Mouse (Mus musculus) ES-Bruce4 (cell line): Measurements from ENCODE around the gene Scamp4.

Source experiments
- CTCF ChIP-seq: IDR thresholded peaks from one replicate; pipeline ENCODE4 v1.8.1; 2011; ENCODE audit warnings: low read depth, low read length
- EP300 ChIP-seq: IDR thresholded peaks from 2 replicates; pipeline ENCODE4 v1.6.1; 2011; ENCODE audit warnings: low read depth, low read length; ENCODE audit not compliant: insufficient read depth
- POLR2A ChIP-seq: IDR thresholded peaks from one replicate; pipeline ENCODE4 v1.8.1; 2011; ENCODE audit warnings: low read length; ENCODE audit not compliant: insufficient read depth

DNA sequence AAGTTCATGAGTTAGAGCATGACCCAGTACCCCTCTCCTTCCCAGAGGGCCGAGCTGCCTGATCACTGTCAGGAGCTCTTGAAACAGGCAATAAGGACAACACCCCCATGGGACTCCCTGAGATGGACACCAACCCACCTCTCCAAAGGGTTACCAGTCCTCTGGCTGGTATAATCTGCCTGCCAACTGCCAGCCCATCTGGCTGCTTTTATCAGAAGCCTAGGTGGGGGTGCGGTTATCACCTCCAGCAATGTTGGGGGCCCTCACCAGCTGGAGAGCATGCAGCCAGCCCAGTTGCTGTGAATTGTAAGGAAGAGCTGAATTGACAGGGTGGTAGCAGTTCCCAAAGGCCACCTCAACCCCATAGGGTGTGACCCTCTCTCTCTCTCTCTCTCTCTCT is 30.2 kb upstream of the Scamp4 start:
- TF ChIP-seq EP300 (no peak), CTCF (no peak), POLR2A (no peak)
